Mouse (Mus musculus) adrenal gland, adult 10 weeks (tissue): Measurements from ENCODE around the gene Hp. TPM values are rescaled to one million over a fixed set of nuclear protein-coding genes. Genes with fewer than 3 reads are reported as not detected.

Source experiments
- polyA plus RNA-seq: library from polyadenylated mRNA; stranded (reverse); fragments of 350-450 nt; fragmentation: Illumina TruSeq; extraction: RNeasy Lipid Tissue Mini Kit (QIAGEN cat#74804); gene quantifications from one replicate; pipeline ENCODE4 v1.2.3, GENCODE M21; 2014; ENCODE audit warnings: low read depth, low replicate concordance

Gene Hp
- polyA plus RNA-seq = 2.4 TPM

GRCm38 (mm10) chr8:109578900-109579301 lies at the start of gene Hp:
Gene Hp, minus strand, starts transcription at chr8:109579172.

DNA sequence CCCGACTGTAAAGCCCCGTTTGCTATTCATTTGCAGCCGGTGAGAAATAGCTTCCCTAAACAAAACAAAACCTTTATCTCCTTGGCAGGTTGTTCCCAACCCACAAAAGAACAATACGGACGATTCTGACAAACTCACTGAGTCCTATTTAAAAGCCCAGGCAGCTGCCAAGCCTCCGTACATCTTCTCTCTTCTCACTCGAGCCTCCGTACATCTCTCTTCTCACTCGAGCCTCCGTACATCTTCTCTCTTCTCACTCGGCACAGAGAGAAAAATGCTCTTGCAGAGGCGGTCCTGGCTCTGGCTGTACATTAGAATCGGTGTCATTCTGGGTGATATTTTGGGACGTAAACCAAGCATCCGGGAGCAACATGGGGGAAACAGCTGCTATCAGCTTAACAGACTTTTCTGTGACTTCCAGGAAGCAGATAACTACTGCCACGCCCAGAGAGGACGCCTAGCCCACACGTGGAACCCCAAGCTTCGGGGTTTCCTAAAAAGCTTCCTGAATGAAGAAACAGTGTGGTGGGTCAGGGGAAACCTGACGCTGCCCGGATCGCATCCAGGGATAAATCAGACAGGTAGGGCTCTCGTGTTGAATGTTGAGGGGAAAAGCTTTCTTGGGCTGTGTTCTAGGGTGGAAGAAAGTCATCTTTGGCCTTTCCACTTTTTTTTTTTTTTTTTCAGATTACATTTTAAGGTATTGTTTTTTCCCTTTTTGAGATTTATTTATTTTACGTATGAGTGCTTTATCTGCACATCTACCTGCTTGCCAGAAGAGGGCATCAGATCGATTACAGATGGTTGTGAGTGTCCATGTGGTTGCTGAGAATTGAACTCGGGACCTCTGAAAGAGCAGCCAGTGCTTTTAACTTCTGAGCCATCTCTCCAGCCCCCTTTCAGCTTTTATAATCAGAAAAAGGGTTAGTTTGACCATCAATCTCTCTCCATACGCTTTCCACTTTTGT lies 35.6 kb upstream of the Hp start, which contains the start of gene Pkd1l3:
TSS of gene Pkd1l3 (plus strand) at position 275 of the 968 bp plus-strand sequence.

DNA sequence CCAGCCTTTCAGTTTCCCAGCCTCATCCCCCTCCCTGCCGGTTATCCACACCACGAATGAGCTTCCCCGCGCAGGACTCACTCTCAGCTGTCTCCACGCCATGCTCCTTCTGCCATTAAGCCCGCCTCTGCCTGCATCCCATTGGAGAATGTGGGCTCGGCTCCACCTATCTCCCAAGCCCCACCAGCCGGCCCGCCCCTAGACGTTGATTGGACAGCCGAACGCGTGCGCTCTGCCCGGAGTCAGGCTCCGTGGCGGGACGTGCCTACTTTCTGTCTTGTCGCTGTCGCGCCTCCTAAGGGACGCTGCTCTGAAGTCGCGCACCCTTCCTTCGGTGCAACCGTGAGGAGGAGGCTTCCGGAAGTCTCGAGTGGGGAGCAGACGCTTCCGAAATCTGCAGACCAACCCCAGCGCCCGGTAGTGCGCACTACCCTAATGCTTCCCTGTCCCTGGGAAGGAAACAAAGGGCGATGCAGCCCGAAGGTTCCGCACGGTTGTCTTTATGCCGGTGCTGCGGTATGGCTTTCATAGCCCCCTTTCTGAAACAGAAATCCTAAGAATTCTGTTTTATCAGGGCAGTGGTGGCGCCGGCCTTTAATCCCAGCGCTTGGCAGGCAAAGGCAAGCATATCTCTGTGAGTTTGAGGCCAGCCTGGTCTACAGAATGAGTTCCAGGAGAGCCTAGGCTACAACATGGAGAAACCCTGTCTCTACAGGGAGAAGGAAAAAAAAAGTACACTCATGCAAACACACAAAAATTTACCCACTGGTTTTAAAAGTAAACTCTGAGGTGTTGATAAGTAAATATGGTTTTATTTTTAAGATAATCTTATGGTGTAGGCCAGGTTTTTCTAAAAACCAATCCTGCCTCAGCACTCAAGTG lies 29.5 kb upstream of the Hp start, which contains the start of gene Dhodh:
TSS of gene Dhodh (minus strand) at position 403 of the 882 bp plus-strand sequence.

GRCm38 (mm10) chr8:109565498-109566333 lies 13.3 kb downstream of the Hp start, which contains the start of the genes Dhx38 and Txnl4b:
Gene Dhx38, minus strand, starts transcription at chr8:109565861.
Gene Txnl4b, plus strand, starts transcription at chr8:109565892.

Other genes starting within 250 kb of the Hp start
- gene Pmfbp1, start 85.1 kb downstream of the Hp start, polyA plus RNA-seq = not detected
- gene Dhx38, start 13.3 kb downstream of the Hp start, polyA plus RNA-seq = 2.6 TPM
- gene Txnl4b, start 13.3 kb downstream of the Hp start, polyA plus RNA-seq = 19.7 TPM
- 4.1 TPM for gene Dhodh, start 29.5 kb upstream of the Hp start, polyA plus RNA-seq
- not detected for gene Pkd1l3, start 35.3 kb upstream of the Hp start, polyA plus RNA-seq
- 82.8 TPM for gene Ist1, start 114.1 kb upstream of the Hp start, polyA plus RNA-seq
- gene Zfp821, start 126.4 kb upstream of the Hp start, polyA plus RNA-seq = 2.0 TPM
- gene Atxn1l, start 158.6 kb upstream of the Hp start, polyA plus RNA-seq = 19.7 TPM
- gene Ap1g1, start 199.4 kb upstream of the Hp start, polyA plus RNA-seq = 249 TPM